Mouse (Mus musculus) G1E (cell line): ENCODE data around the gene Krt35. TPM values are rescaled to one million over a fixed set of nuclear protein-coding genes. Genes with fewer than 3 reads are reported as not detected.

Experiments used
- ATAC-seq: 2 replicates; pipeline ENCODE4 v1.8.0; 2016; ENCODE audit warnings: mild to moderate bottlenecking; ENCODE audit not compliant: insufficient number of reproducible peaks, poor library complexity, low FRiP score, severe bottlenecking; ENCODE audit errors: extremely low read depth
- DNase-seq: peaks from one replicate; pipeline ENCODE4 v3.0.0; 2012; ENCODE audit warnings: low spot score
- H3K27me3 ChIP-seq: 2 replicates; pipeline ENCODE4 v1.6.1; 2012; ENCODE audit warnings: mild to moderate bottlenecking, low read length, inconsistent platforms; ENCODE audit not compliant: insufficient read depth
- H3K36me3 ChIP-seq: replicated peaks from 2 replicates; pipeline ENCODE3; 2012; ENCODE audit warnings: mild to moderate bottlenecking, inconsistent platforms
- H3K4me1 ChIP-seq: 2 replicates; pipeline ENCODE4 v1.6.1; 2012; ENCODE audit warnings: low read depth, low read length, inconsistent platforms, mixed read lengths; ENCODE audit not compliant: insufficient read depth
- H3K4me3 ChIP-seq: 2 replicates; pipeline ENCODE4 v1.5.1; 2012; ENCODE audit warnings: low read depth, mild to moderate bottlenecking, inconsistent platforms, low read length, moderate library complexity, mixed read lengths
- H3K9me3 ChIP-seq: replicated peaks from 2 replicates; pipeline ENCODE4 v1.6.1; 2012; ENCODE audit warnings: inconsistent platforms
- CTCF ChIP-seq: IDR thresholded peaks from 2 replicates; pipeline ENCODE4 v1.5.1; 2012; ENCODE audit warnings: low read depth, low read length, inconsistent platforms, mixed read lengths
- GATA1 ChIP-seq: IDR thresholded peaks from 2 replicates; pipeline ENCODE4 v1.6.1; 2012; ENCODE audit warnings: borderline replicate concordance, low read length, inconsistent platforms, mixed read lengths
- GATA2 ChIP-seq: IDR thresholded peaks from 2 replicates; pipeline ENCODE4 v1.6.1; 2012; ENCODE audit warnings: low read depth, low read length, inconsistent platforms, borderline replicate concordance
- POLR2AphosphoS5 ChIP-seq: IDR thresholded peaks from 2 replicates; pipeline ENCODE4 v1.6.1; 2012; ENCODE audit warnings: low read depth, low read length, inconsistent platforms; ENCODE audit not compliant: insufficient replicate concordance
- TAL1 ChIP-seq: conservative IDR thresholded peaks from 2 replicates; pipeline ENCODE4 v1.6.1; 2012; ENCODE audit warnings: low read depth, low read length, inconsistent platforms, mixed read lengths
- polyA plus RNA-seq: library from polyadenylated mRNA; stranded (reverse); fragments of >175 nt; gene quantifications from 2 replicates; pipeline ENCODE4 v1.2.3, GENCODE M21; 2012
- total RNA-seq, 2 experiments: library from RNA; stranded (forward) in 1 of 2; stranded (reverse) in 1 of 2; fragments of 200-1000 nt in 1 of 2; fragments of >200 nt in 1 of 2; fragmentation: Nextera tagmentation in 1 of 2; gene quantifications; 2 replicates each; pipeline ENCODE4 v1.2.3; 2014 to 2017

Gene Krt35
- total and polyA plus RNA-seq, 3 experiments = not detected

GRCm38 (mm10) chr11:100047193-100047592 is 48.8 kb downstream of the Krt35 start:
- ATAC-seq = no peak
- H3K27me3 ChIP-seq = no peaks in the 10 kb centered on the region
- no peak for DNase-seq
- H3K9me3 ChIP-seq = peaks cover 34% of the 10 kb centered on the region
- H3K36me3 ChIP-seq = no peaks in the 10 kb centered on the region
- H3K4me1 ChIP-seq = no peaks in the 10 kb centered on the region
- H3K4me3 ChIP-seq = no peak overlapping the region
- TF ChIP-seq GATA2 (no peak), GATA1 (no peak), POLR2AphosphoS5 (no peak), CTCF (no peak)

DNA sequence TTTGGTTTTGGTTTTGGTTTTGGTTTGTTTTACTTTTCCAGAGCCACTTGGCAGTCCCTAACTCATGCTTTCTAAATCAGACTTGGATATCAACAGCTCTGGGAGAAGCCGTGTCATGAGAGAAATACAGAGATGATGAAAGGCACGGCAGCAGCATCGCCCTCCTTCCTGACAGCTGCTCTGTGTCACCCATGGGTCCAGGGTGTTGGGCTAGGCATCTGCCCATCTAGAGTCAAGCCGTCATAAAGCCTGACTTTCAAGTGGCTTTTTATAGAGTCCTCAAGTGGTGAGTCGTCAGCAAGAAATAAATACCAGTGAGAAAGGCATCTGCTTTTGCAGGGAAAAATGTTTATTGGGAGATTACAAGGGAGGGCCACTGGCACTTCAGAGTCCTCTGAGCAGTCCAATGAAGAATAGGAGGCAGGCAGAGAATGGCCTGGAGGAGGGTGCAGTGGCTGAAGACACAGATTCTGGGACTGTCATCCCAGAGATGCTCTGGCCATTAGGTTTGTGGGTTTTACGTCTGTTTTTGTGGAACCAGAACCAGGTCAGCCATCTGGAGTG is 49.7 kb downstream of the Krt35 start:
- H3K4me3 ChIP-seq = no peak overlapping the region; the same call in 1 of the 2 replicates
- DNase-seq (no peak), ATAC-seq (no peak)
- H3K27me3 ChIP-seq = no peaks in the 10 kb centered on the region
- TF ChIP-seq CTCF = no peak
- TF ChIP-seq TAL1 = no peak
- no peak for TF ChIP-seq GATA2
- TF ChIP-seq POLR2AphosphoS5 = no peak
- TF ChIP-seq GATA1 = no peak
- no peaks in the 10 kb centered on the region for H3K4me1 ChIP-seq
- peaks cover 39% of the 10 kb centered on the region for H3K9me3 ChIP-seq
- H3K36me3 ChIP-seq = no peaks in the 10 kb centered on the region

Other genes starting within 250 kb of the Krt35 start
Only the 20 nearest of the 28 such genes appear.
- not detected in 2 replicates for gene Gm11565, start 181.5 kb downstream of the Krt35 start, total RNA-seq (2014; fragmentation: Nextera tagmentation)
- gene Gm11565, start 181.5 kb downstream of the Krt35 start, total RNA-seq (2017) = 0.16 and 0.23 TPM in 2 replicates
- gene Gm11565, start 181.5 kb downstream of the Krt35 start, polyA plus RNA-seq = not detected in 2 replicates
- not detected in 2 replicates for gene Krtap31-2, start 159.9 kb downstream of the Krt35 start, total RNA-seq (2014; fragmentation: Nextera tagmentation)
- not detected in 2 replicates for gene Krtap31-2, start 159.9 kb downstream of the Krt35 start, total RNA-seq (2017)
- not detected in 2 replicates for gene Krtap31-2, start 159.9 kb downstream of the Krt35 start, polyA plus RNA-seq
- not detected in 2 replicates for gene Krtap9-5, start 147.8 kb downstream of the Krt35 start, total RNA-seq (2014; fragmentation: Nextera tagmentation)
- not detected in 2 replicates for gene Krtap9-5, start 147.8 kb downstream of the Krt35 start, total RNA-seq (2017)
- not detected in 2 replicates for gene Krtap9-5, start 147.8 kb downstream of the Krt35 start, polyA plus RNA-seq
- gene Krtap29-1, start 117.2 kb downstream of the Krt35 start, total RNA-seq (2014; fragmentation: Nextera tagmentation) = not detected in 2 replicates
- not detected in 2 replicates for gene Krtap29-1, start 117.2 kb downstream of the Krt35 start, total RNA-seq (2017)
- not detected in 2 replicates for gene Krtap29-1, start 117.2 kb downstream of the Krt35 start, polyA plus RNA-seq
- gene Krtap16-1, start 109.6 kb downstream of the Krt35 start, total RNA-seq (2014; fragmentation: Nextera tagmentation) = not detected in 2 replicates
- gene Krtap16-1, start 109.6 kb downstream of the Krt35 start, total RNA-seq (2017) = 0.06 and 0.11 TPM in 2 replicates
- gene Krtap16-1, start 109.6 kb downstream of the Krt35 start, polyA plus RNA-seq = not detected in 2 replicates
- gene Krtap17-1, start 102.2 kb downstream of the Krt35 start, total RNA-seq (2014; fragmentation: Nextera tagmentation) = not detected in 2 replicates
- not detected in 2 replicates for gene Krtap17-1, start 102.2 kb downstream of the Krt35 start, total RNA-seq (2017)
- gene Krtap17-1, start 102.2 kb downstream of the Krt35 start, polyA plus RNA-seq = not detected in 2 replicates
- not detected in 2 replicates for gene Krt33a, start 80.0 kb downstream of the Krt35 start, total RNA-seq (2014; fragmentation: Nextera tagmentation)
- gene Krt33a, start 80.0 kb downstream of the Krt35 start, total RNA-seq (2017) = not detected in 2 replicates
- gene Krt33a, start 80.0 kb downstream of the Krt35 start, polyA plus RNA-seq = not detected in 2 replicates
- not detected in 2 replicates for gene Krt33b, start 66.4 kb downstream of the Krt35 start, total RNA-seq (2014; fragmentation: Nextera tagmentation)
- gene Krt33b, start 66.4 kb downstream of the Krt35 start, total RNA-seq (2017) = not detected in 2 replicates
- not detected in 2 replicates for gene Krt33b, start 66.4 kb downstream of the Krt35 start, polyA plus RNA-seq
- not detected in 2 replicates for gene Krt34, start 54.7 kb downstream of the Krt35 start, total RNA-seq (2014; fragmentation: Nextera tagmentation)
- gene Krt34, start 54.7 kb downstream of the Krt35 start, total RNA-seq (2017) = not detected in 2 replicates
- gene Krt34, start 54.7 kb downstream of the Krt35 start, polyA plus RNA-seq = not detected in 2 replicates
- not detected in 2 replicates for gene Krt31, start 45.7 kb downstream of the Krt35 start, total RNA-seq (2014; fragmentation: Nextera tagmentation)
- 0.06 TPM in 1 of 2 replicates, not detected in the other for gene Krt31, start 45.7 kb downstream of the Krt35 start, total RNA-seq (2017)
- gene Krt31, start 45.7 kb downstream of the Krt35 start, polyA plus RNA-seq = not detected in 2 replicates
- not detected in 2 replicates for gene Krt32, start 8.0 kb downstream of the Krt35 start, total RNA-seq (2014; fragmentation: Nextera tagmentation)
- gene Krt32, start 8.0 kb downstream of the Krt35 start, total RNA-seq (2017) = not detected in 2 replicates
- gene Krt32, start 8.0 kb downstream of the Krt35 start, polyA plus RNA-seq = not detected in 2 replicates
- not detected in 2 replicates for gene Krt36, start 9.4 kb upstream of the Krt35 start, total RNA-seq (2014; fragmentation: Nextera tagmentation)
- gene Krt36, start 9.4 kb upstream of the Krt35 start, total RNA-seq (2017) = not detected in 2 replicates
- gene Krt36, start 9.4 kb upstream of the Krt35 start, polyA plus RNA-seq = not detected in 2 replicates
- gene Krt13, start 25.3 kb upstream of the Krt35 start, total RNA-seq (2014; fragmentation: Nextera tagmentation) = not detected in 2 replicates
- 0.11 TPM in 1 of 2 replicates, not detected in the other for gene Krt13, start 25.3 kb upstream of the Krt35 start, total RNA-seq (2017)
- not detected in 2 replicates for gene Krt13, start 25.3 kb upstream of the Krt35 start, polyA plus RNA-seq
- gene Krt15, start 39.7 kb upstream of the Krt35 start, total RNA-seq (2014; fragmentation: Nextera tagmentation) = not detected in 2 replicates
- not detected in 2 replicates for gene Krt15, start 39.7 kb upstream of the Krt35 start, total RNA-seq (2017)
- not detected in 2 replicates for gene Krt15, start 39.7 kb upstream of the Krt35 start, polyA plus RNA-seq
- not detected in 2 replicates for gene Krt19, start 52.4 kb upstream of the Krt35 start, total RNA-seq (2014; fragmentation: Nextera tagmentation)
- gene Krt19, start 52.4 kb upstream of the Krt35 start, total RNA-seq (2017) = not detected in 2 replicates
- not detected in 2 replicates for gene Krt19, start 52.4 kb upstream of the Krt35 start, polyA plus RNA-seq
- not detected in 2 replicates for gene Krt9, start 97.0 kb upstream of the Krt35 start, total RNA-seq (2014; fragmentation: Nextera tagmentation)
- 0.06 TPM in 1 of 2 replicates, not detected in the other for gene Krt9, start 97.0 kb upstream of the Krt35 start, total RNA-seq (2017)
- gene Krt9, start 97.0 kb upstream of the Krt35 start, polyA plus RNA-seq = not detected in 2 replicates
- gene Krt14, start 111.3 kb upstream of the Krt35 start, total RNA-seq (2014; fragmentation: Nextera tagmentation) = not detected in 2 replicates
- gene Krt14, start 111.3 kb upstream of the Krt35 start, total RNA-seq (2017) = 0.11 TPM in 1 of 2 replicates, not detected in the other
- 0.08 TPM in 1 of 2 replicates, not detected in the other for gene Krt14, start 111.3 kb upstream of the Krt35 start, polyA plus RNA-seq
- not detected in 2 replicates for gene Krt16, start 152.7 kb upstream of the Krt35 start, total RNA-seq (2014; fragmentation: Nextera tagmentation)
- 0.05 TPM in 1 of 2 replicates, not detected in the other for gene Krt16, start 152.7 kb upstream of the Krt35 start, total RNA-seq (2017)
- gene Krt16, start 152.7 kb upstream of the Krt35 start, polyA plus RNA-seq = not detected in 2 replicates
- gene Krt17, start 164.8 kb upstream of the Krt35 start, total RNA-seq (2014; fragmentation: Nextera tagmentation) = not detected in 2 replicates
- not detected in 2 replicates for gene Krt17, start 164.8 kb upstream of the Krt35 start, total RNA-seq (2017)
- 0.07 TPM in 2 replicates for gene Krt17, start 164.8 kb upstream of the Krt35 start, polyA plus RNA-seq
- gene Krt42, start 173.6 kb upstream of the Krt35 start, total RNA-seq (2014; fragmentation: Nextera tagmentation) = not detected in 2 replicates
- gene Krt42, start 173.6 kb upstream of the Krt35 start, total RNA-seq (2017) = 0.11 TPM in 1 of 2 replicates, not detected in the other
- gene Krt42, start 173.6 kb upstream of the Krt35 start, polyA plus RNA-seq = not detected in 2 replicates